Mouse (Mus musculus) embryo, embryonic 9.5 days (tissue): ENCODE results near the gene Zfp97.
"Not testable (repeated sequence)": the region's sequence is repeated elsewhere in the genome, so short reads cannot be mapped to it uniquely, and the experiment has no call there.

Experiments
- DNase-seq: peaks from one replicate; pipeline ENCODE4 v3.0.0-alpha.2; 2017; ENCODE audit errors: extremely low spot score

Zfp97 gene

DNA sequence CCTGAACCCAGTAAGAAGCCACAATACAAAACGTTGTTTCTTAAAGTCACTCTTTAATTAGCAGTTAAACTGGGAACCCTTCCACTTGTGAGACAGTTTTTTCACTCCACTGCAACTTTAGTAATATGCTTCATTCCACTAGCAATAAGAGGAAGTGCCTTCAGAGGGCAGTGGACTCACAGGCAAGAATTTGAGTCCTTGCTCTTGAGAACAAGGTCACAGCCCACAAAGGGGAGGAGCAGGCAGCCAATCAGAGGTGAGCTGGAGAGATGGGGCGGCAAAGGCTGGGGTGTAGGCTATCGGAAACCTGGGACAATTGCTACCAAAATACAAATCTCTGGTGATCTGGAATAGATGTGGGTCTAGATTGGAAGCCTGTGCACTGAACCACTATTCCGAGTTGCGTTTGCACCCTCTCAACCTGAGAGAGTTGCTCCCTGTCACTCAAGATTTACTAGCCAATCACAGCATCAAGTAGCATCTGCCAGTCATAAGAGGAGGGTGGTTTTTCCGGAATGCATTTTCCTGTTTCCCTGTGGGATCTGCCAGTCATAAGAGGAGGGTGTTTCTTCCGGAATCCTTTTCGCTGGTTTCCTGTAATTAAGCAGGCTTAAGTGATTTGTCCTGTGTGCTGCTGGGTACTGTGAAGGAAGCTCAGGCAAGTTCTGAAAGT lies at the start of gene Zfp97:
Gene Zfp97, plus strand, starts transcription at position 586 of the 673 bp plus-strand sequence.
- DNase-seq, result not testable (repeated sequence)

DNA sequence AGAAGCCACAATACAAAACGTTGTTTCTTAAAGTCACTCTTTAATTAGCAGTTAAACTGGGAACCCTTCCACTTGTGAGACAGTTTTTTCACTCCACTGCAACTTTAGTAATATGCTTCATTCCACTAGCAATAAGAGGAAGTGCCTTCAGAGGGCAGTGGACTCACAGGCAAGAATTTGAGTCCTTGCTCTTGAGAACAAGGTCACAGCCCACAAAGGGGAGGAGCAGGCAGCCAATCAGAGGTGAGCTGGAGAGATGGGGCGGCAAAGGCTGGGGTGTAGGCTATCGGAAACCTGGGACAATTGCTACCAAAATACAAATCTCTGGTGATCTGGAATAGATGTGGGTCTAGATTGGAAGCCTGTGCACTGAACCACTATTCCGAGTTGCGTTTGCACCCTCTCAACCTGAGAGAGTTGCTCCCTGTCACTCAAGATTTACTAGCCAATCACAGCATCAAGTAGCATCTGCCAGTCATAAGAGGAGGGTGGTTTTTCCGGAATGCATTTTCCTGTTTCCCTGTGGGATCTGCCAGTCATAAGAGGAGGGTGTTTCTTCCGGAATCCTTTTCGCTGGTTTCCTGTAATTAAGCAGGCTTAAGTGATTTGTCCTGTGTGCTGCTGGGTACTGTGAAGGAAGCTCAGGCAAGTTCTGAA lies 57.7 kb downstream of the Zfp97 start:
- not testable (repeated sequence) for DNase-seq

DNA sequence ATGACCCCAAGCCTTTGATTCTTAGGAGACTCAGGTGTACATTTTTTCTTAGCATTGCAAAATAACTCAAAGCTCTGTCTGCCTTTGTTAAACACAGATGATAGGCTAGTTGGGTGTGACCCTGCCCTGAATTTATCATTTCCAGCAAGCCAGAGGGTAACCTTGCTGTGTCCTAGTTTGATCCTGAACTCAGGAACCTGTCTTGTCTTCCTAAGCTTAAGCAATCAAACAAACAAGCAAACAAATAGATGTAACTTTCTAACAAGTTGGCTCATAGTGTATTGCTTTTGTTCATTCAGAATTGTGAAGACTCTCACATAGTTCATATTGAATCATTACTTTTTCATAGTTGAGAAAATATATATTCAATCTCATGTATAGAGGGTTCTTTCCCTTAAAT lies 73.5 kb downstream of the Zfp97 start:
- not testable (repeated sequence) for DNase-seq

DNA sequence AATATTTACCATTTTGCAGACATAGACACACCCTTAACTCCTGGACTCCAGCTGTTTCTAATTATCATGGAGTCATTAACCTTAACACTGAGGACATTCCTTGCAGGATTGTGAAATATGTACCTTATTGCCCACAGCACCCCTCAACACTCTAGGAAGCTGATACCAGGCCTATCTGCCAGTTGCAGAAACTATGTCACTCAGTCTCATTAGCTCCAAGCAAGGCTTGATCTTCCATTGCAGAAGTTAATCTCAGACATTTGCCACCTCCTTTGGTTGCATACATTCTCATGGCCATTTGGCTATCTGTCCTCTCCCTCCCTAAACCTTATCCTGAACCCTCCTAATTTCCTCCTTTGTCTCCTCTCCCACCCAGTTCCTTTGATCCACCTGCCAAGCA lies 74.0 kb downstream of the Zfp97 start:
- no peak for DNase-seq

DNA sequence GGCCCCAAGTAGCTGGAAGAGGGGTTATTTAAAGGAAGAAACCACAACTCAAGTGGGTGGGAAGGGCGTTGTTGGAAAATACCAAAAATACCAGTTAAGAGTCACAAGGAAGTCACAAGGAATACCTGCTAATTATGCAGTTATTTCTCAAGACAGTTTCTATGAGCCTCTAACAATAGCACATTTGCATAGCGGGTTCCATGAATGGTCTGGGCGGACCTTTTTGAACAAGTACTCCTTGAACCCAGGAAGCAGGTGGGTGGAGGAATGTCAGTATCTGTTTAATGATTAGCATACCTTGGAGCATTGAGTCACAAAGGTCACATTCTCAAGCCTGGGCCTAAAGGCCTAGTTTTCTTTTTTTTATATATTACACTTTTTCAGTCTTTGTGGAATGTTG lies 74.9 kb downstream of the Zfp97 start:
- DNase-seq, result not testable (repeated sequence)
